Mouse (Mus musculus) layer of hippocampus, adult 9-10 months (tissue): ENCODE measurements at regions not wholly inside any gene's neighbourhood (a gene's known extent, or its start where the extent isn't known, plus 50 kb on each side); places are given as distances from the start of the nearest gene placed in this dataset.

ENCODE experiments used
- DNase-seq: peaks from one replicate; pipeline ENCODE4 v3.0.0; 2022; ENCODE audit warnings: low spot score

DNA sequence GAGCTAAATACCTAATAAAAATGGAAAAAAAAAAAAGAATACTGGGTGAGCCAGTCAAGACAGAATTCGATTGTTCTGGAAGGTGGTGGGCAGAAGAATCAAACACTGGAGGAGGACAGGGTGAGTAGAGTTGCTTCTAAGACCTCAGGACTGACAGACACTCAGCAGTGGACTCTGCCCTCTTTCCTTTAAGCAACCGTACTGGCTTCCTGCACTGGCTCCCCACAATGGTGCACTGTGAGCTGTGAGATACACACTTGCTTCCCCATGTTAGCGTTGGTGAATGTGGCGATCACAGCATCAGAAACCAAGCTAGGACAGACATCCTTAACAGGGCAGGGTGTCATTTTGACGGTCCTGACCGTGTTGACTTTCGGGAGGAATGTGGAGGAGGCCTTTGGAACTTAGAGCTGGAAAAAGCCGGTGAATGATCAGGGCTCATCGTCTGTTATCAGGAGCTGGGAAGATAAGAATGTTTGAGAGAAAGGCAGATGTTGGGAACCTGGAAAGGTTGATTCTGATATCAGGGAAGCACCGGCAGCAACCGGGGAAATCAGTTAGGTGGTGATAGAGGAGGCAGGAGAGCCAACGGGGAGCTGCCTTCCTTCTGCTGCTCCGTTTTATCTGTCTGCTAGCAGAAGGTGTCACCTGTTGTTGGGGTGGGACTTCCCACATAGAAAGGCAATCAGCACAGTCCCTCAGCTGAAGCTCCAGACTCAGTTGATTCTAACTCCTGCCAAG lies 254.8 kb downstream of the Ajap1 start:
- no peak for DNase-seq

- no peak for DNase-seq
Measured at GRCm38 (mm10) chr4:153224618-153225177, 257.9 kb downstream of the Ajap1 start.

GRCm38 (mm10) chr4:153223019-153223418 lies 259.6 kb downstream of the Ajap1 start:
- no peak for DNase-seq

GRCm38 (mm10) chr4:153220485-153220884 lies 262.1 kb downstream of the Ajap1 start:
- DNase-seq, result no peak

GRCm38 (mm10) chr4:153220074-153220473 lies 262.5 kb downstream of the Ajap1 start:
- DNase-seq, result no peak

DNA sequence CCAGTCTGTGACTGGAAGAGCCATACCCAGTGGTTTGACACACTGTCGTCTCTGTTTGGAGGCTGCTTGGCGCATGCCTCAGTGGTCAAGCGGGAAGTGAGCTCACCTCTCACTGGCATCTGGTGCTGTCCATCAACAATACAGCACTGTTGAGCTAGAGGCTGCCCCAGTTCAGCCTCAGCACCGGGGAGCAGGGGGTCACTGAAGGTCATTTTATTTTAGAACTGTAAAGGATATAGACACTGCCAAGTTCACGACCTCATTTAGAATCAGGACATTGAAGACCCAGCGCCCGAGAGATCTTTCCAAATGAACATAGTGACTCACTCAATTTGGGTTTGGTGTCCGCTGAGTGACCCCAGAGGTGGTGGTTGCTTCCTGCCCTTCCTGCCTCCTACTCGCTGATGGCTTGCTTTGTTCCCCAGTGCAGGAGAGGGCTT lies 265.1 kb downstream of the Ajap1 start:
- no peak for DNase-seq

DNA sequence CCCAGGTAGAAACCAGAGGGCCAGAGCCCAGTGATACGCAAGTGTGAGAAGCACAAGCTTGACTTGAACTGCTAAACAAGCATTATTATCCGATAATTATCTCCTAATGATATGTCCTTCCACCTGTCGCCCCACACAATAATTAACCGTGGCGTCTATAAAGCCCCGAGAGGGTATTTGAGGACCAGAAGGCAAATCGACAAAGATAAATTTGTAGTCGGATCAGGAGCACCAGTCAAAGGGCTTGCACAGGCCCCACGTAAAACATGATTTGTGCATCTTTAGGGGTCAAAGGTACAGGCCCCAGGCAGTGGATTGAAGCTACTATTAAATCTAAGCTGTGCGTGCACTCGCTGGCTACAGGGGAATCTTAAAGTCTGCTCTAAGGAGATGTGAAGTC lies 270.5 kb downstream of the Ajap1 start:
- no peak for DNase-seq

- DNase-seq, result no peak
Measured at GRCm38 (mm10) chr4:153208822-153209221, 273.8 kb downstream of the Ajap1 start.

DNA sequence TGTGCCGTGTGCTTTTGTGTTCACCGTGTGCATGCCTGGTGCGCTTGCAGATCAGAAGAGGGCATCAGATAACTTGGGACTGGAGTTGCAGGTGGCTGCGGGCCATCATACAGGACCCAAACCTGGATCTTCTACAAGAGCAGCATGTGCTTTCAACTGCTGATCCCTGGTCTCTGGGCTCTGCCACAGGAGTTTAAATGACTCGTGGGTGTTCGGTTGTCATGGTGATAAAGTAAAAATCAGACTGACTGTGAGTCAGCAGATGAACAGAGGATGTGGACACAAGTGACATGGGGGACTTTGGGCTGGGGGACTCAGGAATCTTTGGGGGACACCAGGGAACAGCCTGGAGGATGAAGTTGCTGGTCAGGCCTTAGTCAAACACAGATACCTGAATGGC lies 274.4 kb downstream of the Ajap1 start:
- DNase-seq, result no peak

DNA sequence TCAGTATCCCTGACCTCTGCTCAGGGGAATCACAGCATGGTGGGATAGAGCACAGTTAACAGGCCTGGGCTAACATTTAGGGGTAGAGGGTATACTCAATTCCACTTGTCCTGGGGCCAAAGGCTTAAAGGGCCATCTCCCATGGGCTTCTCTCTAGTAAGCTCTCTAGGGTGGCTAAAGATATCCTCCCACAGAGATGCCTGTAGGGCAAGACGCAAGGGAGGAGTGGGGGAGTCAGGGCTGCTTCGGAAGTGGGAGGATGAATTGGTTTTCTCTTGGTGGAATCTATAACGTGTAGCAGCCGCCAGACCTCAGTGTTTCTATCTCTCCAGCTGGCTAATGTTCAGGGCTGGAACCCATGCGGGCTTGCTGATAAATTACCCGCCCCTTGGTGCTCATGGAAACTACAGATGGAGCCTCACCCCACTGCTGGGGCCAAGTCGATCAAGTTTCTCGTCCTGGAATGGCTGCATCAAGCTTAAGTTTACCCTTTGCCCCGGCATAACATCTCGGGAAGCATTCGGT lies 275.0 kb downstream of the Ajap1 start:
- DNase-seq, result no peak

DNA sequence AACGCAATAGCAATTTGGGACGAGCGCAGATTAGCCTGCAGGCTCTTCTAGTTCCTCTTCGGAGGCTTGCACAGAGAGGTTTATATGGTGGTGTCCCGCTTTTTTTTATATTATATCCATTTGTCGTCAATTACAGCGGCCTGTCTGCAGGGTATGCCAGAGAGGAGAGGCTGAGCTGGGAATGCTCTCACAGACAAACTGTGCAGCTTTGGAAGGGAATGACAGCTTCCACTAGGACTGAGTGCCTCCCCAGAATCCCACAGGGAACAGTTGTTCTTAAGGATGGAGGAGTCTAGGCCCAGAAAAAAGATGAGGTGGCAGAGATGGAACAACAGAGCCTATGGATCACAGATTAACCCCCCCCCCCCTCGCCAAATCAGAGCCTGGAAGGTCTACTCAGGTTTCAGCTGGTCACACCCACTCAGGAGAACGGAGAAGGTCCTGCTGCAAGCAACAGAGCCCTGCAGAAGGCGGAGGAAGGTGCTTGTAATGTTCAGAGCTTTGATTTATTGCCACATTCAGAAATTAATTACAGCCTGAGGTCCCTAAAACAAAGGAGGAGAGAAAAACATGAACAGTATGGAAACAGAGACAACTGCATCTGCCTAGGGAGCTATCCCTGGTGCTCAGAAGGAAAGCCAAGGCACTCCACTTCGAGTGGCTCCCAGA lies 275.7 kb downstream of the Ajap1 start:
- no peak for DNase-seq

- DNase-seq, result no peak
Measured at GRCm38 (mm10) chr4:153204764-153205163, 277.8 kb downstream of the Ajap1 start.

- DNase-seq, result no peak
Measured at GRCm38 (mm10) chr4:153200799-153201770, 281.5 kb downstream of the Ajap1 start.

DNA sequence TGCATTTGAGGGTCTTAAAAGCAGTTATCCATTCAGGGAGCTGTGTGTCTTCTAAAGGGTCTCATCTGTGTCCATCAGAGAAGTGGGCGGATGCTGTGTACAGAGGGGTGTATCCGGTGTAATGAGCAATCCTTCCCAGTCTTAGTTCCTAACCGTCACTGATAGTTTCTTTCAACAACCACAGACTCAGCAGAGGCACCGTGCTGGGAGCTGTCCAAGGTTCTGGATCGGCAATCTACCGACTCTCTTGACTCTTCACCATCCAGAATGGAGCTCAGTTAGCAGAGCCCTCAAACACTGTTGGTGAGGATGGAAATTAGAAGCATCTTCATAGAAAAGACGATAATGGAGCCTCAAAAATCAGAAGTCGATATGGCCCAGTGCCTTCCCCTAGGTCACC lies 293.1 kb downstream of the Ajap1 start:
- DNase-seq, result no peak

DNA sequence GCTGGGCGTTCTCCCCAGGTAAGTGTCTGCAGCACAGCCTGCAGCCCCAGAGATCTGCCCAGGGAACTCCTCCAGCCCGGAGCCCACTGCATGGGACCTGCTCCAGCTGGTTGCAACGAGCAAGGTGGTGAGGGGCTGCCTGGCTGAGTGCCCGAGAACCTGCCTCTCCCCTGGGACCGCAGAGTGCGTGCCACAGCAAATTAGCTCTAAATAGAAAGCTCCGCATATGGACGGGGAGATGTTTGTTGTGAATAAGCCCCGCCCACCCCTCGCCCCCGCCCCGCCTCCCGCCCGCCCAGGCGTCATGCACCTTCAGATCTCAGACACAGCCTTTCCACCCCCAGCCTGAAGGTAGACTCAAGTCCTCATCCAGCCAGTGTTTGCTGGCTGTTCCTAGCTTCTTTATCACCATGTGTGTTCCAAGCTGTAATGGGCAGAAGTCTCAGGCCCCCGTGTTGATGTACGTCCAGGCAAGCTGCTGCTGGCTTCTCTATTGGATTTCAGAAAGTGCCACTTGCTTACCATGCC lies 294.0 kb downstream of the Ajap1 start:
- no peak for DNase-seq

GRCm38 (mm10) chr4:153187959-153188503 lies 294.6 kb downstream of the Ajap1 start:
- DNase-seq, result no peak

- DNase-seq, result no peak
Measured at GRCm38 (mm10) chr4:153177496-153177895, 305.1 kb downstream of the Ajap1 start.

DNA sequence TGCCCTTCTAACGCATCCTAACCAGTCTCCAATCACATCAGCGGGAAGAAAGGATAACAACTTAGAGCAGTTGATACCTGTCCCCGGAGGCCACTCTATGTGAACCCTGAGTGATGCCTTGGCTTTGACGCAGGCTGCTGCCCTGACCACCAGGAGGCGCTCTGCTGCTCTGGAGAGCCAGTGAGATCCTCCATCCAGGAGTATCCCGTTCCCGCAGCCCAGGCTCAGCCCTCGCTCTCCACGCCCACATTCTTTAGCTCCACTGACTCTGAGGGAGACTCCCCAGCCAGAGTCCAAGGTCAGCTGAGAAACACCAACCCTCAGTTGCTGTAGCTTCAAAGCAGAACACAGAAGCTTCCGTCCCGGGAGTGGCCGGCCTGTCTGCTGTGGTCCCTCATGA lies 307.0 kb downstream of the Ajap1 start:
- no peak for DNase-seq

DNA sequence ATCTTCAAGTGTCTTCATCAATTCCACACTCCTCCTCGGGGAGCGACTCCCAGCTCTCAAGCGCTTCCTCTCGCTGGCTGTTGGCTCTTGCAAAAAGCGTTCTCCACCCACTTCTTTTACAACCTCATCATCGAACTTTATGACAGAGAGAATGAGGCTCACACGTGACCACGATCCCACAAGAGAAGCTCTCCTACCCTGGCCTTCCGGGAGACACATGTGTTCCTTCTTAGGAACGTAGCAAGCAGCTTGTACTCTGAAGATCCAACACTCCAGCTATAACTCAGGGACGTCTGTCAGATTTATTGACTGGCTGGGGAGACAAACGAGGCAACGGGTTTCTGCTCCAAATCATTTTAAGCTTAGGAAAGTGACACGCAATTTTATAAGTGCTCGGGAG lies 307.5 kb downstream of the Ajap1 start:
- DNase-seq, result no peak

- no peak for DNase-seq
Measured at GRCm38 (mm10) chr4:153169991-153170390, 312.6 kb downstream of the Ajap1 start.

DNA sequence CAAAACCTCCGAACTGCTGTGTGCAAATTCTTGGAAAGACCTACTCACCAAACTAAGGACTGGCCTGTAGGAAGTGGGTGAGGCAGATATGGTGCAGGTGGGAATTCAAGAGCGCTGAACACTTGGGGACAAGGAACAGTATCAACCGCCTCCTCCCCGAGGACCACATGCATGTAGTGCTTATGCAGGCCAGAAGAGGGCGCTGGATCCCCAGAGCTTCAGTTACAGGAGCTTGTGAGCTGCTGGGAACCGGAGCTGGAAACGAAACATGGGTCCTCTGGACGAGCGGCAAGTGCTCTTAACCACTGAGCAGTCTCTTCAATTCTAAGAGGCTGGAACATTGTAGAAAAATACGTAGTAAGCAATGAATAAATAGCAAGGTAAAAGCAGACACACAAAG lies 317.8 kb downstream of the Ajap1 start:
- DNase-seq, result no peak
